Mouse (Mus musculus) adrenal gland, postnatal 25 days (tissue): Measurements from ENCODE around the gene 4930556J24Rik. TPM values are rescaled to one million over a fixed set of nuclear protein-coding genes. Genes with fewer than 3 reads are reported as not detected.
"Not testable (repeated sequence)": the region's sequence is repeated elsewhere in the genome, so short reads cannot be mapped to it uniquely, and the experiment has no call there.

Source experiments
- DNase-seq: peaks from one replicate; pipeline ENCODE4 v3.0.0; 2021; ENCODE audit warnings: mixed read lengths
- total RNA-seq: library from RNA; stranded (reverse); gene quantifications from 2 replicates; pipeline ENCODE4 v1.2.3, GENCODE M21; 2021

The 4930556J24Rik gene
- total RNA-seq, 1 experiment from 2014 or later: not detected

DNA sequence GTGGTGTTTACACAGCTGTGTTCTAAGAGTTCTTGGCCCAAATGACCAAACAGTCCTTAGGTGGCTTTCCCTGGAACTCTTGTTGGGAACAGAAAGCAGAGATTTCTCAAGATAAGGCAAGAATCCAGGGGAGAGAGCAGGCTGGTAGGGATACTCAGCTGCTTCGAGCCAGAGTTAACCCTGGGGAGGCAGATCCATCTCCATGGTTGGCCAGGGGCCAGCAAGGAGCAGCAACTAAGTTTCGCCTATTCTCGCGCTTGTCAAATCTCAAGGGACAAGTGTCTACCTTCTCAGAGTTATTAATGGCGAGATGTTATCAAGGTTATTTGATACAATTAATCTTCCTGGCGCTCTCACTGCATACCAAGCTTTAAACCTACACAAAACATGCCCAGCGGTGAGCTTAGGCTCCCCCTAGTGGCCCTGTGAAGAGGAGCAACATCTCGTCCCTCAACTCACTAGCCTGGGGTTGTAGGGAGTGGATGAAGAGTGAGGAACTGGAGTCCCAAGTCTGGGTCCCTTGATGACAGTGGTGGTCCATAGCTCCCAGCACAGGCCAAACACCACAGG, 55.2 kb downstream of the 4930556J24Rik start:
- peak; percentile 56 for DNase-seq

DNA sequence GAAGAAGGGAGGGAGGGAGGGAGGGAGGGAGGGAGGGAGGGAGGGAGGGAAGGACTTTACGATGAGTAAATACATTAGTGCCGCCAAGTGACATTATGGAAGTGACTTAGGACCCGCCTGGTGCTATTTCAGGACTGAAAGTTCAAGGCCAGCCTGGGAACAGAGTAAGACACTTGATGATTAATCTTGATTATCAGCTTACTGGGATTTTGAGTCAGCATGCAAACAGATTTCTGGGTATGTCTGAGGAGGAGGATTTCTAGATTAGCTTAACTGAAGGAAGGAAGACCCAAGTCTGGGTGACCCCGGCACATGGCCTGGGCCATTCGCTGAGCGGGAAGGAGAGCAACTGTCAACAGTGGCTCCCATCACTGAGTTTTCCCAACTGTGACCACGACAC, 56.1 kb downstream of the 4930556J24Rik start:
- DNase-seq: no peak

DNA sequence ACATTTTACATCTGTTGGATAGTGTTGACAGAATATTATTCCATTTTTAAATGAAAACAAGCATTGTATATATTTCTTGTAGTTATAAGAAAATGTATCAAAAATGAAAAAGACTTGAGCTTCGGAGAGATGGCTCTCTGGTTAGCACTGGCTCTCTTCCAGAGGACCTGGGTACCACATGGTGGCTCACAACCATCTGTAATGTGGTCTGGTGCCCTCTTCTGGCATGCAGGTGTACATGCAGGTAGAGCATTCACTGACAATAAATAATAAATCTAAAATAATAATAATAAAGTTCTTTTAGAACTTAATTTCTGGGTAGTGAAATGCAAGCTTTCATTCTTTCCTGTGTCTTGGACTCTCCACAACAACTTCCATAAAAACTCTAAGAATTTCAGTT, 57.8 kb downstream of the 4930556J24Rik start:
- no peak for DNase-seq

DNA sequence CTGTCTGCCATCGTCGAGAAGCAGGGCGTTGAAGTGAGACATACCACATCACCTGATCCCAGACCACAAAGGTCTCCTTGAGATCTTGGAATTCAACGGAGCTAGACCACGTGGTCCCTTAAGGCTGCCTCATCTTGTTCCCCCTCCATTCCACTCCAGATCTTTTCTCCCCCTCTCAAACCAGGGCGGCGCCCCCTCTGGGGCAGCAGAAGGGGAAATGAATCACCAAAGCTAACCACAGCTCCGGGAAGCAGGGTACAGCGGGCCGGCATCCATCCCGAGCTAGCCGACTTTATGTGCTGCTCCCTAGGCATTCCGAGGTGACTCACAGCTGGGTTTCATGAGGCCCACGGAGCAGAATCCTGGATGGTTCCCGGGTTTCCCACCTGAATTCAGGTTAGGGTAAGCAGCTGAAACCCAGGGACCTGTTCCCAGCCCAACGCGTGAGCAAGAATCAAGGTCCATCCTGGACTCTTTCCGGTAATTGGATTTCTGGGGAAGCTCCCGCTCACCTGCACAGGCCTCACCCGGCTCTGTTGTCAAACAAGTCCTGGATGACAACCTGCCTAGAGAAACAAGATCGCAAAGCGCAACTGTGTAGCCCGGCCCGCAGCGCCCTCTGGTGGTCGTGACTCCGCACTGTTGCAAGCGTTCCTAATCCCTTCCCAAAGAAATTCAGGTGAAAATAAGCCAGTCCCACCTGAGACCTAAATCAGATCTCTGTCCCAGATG, 62.3 kb downstream of the 4930556J24Rik start, which contains the start of gene Slc35e4:
Gene Slc35e4, minus strand, starts transcription at position 556 of the 732 bp plus-strand sequence.
- peak; percentile 91 for DNase-seq

DNA sequence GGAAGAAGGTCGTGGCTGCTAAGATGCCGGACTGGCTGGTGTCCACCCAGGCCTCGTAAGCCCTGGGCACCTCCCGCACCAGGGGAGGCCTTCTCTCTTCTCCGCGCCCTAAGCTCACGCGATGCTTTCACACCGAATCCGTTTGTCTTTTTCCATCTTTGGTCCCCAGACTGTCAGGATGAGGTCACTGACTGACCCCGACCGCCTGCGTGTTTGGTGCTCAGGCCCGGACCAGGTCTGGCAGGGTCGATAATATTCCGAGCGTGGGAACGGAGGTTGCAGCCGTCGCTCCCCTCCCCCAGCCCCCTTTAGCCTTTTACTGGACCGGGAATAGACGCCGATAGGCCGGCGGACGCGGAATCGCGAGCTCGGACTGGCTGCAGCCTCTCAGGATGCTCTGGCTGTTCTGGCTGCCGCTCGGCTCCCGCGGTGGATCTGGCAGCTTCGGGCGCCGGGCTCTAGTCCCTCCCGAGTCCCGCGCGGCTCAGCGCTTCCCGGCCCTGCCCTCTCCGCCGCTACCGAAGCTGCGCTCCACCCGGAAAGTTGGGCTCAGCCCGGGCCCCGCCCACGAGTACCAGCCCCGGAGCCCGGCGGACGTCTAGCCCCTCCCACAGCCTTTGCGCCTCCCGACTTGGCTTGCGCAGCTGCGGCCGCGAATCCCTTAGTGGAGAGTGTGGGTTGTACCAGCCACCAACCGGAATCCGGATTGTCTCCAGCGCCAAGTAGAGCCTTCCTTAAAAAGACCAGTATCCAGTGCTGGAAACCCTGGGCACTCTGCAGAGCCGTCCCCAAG, 63.1 kb downstream of the 4930556J24Rik start:
- peak; percentile 96 for DNase-seq

DNA sequence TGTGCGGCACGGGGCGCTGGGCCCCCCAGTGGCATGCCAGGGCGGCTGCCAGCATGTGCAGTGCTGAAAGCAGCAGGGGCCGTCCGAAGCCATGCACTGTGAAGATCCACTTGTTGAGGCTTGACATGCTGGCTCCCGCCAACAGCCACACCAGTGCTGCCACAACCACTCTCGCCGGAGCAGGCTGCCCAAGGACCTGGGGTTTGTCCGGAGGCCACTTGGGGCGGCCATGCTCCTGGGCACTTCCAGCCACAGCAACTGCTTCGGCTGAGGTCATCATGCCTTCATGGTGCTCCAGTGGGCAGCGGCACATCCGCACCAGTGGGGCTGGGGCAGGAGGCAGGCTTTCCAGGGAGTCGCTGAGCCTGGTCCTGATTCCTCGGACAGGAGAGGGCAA, 63.7 kb downstream of the 4930556J24Rik start:
- peak; percentile 45 for DNase-seq

DNA sequence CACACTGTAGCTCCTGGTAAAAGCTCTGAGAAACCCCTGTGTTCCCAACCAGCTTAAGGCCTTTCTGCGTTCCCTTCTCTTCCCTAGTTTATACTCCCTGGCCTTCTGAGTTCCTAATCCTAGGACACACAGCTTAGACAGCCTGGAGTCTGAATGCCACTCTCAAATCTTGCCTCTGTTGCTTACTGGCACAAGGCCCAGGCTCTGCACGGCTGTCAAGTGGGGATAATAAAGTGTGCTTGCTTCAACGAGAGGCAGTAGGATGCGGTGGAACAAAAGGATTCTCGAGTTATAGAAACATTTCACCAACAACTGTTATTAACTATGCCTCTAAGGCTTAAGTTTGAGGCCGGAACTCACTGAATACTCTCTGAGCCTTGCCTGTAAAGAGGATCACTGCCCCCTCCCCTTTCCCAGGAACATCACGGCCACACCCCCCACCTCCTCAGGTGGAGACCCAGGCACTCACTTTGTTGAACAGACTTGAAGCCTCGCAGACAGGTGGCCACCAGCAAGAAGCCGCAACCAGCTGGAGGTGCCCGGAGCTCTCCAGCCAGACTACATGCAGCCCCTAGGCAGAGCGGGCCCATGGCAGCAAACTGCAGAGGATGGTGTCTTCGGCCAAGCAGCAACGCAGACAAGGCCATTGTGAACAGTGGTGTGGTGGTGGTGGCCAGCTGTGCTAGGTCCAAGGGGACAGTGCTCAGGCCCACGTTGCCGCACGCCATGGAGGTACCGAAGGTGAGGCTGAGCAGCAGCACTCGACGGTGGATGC, 64.3 kb downstream of the 4930556J24Rik start:
- peak; percentile 60 for DNase-seq

DNA sequence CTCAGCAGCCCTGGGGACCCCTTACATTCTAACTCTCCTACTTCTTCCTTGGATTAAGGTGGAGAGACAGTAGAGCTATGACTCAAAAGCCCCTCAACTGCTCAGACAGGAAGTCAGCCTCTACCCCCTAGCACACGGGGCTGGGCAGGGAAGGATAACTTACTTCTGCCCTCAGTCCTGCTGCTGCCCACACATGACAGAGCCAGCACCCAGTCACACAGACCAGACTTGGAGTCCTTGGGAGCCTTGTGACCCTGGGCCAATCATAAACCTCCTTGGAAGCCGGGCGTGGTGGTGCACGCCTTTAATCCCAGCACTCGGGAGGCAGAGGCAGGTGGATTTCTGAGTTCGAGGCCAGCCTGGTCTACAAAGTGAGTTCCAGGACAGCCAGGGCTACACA, 65.1 kb downstream of the 4930556J24Rik start:
- DNase-seq: not testable (repeated sequence)

DNA sequence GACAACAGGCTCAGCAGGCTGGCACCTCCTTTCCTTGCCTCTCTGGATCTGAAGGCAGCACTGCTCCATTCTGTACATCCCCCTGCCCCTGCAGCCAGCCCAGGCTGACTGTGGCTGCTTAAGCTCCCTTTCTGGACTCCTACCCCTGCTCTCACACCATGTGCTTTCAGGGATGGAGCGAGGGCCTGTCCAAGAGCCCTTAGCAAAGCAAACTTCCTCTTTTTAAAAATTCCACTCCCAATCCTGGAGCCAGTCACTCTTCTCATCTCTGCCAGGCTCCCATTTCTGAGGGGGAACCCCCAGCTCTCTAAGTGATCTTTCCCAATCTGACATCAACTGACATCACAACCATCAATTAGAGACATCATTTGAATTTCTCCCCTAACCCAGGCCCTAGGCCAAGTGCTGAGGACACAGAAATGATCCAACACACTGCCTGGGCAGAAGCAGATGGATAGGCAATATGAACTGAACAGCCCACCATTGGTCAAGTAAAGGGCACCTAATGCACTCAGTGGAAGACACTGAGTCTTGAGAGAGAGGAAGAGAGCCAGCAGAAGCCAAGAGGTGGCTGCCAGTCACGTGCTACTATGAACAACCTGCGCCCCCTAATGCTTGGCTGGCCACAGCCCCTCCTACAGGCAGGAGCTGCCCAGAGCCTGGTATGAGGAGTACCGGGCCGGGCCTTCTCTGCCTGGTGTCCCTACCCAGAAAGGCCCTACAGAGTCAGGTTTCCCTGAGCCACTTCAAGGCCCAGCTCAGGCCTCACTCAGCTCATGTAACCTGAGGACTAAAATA, 65.9 kb downstream of the 4930556J24Rik start:
- no peak for DNase-seq

DNA sequence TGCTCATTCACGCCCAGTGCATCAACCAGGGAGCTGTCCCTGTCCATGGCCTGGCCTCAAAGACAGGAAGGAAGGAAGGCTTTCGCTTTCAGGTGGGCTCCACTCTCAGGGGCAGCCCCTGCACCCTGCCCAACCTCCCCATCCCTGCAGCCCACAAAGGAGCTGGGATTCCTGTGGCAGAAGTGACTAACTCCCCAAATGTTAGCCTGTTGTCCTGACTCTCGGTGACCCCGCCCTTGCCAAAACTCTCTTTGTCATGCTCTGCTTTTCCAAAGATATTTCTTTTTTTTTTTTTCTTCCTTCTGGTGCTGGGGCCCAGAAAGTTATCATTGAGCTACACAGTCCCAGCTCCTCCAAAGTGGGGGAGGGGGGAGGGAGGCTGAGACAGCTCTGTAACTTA, 67.3 kb downstream of the 4930556J24Rik start:
- no peak for DNase-seq

DNA sequence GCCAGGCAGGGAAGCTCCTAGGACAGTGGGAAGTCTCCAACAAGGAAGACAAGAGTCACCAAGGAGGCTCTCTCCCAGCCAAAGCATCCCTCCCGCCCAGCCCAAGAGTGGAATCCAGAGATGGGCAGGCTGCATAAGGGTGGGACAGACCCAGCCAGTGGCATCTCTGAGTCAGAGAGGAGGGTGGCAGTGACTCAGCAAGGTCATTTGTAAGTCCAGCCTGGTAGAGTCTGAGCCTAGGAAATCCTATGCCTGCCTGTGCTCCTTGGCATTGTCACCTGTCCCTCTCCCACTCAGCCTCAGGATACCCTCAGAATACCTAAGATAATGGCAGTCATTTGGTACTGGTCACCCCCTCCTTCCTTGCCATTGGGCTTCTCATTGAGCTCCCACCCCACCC, 71.1 kb downstream of the 4930556J24Rik start:
- DNase-seq: peak; percentile 49

DNA sequence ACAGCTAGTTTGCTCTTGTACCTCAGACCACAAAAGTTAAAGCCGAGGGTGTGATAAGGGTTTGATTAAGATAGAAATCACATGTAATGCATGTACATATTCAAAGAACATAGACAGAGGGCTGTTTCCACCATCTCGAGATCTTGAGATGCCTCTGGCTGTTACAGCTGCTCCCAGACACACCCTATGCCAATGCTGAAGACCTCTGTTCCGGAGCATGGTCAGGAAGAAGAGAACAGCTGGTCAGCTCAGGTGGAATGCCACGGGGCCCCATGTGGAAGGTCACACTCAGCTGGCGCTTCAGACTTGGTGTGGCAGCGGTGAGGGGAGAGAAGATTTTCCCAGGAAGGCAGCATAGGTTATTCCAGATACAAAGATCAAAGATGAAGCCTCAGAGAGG, 71.9 kb downstream of the 4930556J24Rik start:
- DNase-seq: no peak

DNA sequence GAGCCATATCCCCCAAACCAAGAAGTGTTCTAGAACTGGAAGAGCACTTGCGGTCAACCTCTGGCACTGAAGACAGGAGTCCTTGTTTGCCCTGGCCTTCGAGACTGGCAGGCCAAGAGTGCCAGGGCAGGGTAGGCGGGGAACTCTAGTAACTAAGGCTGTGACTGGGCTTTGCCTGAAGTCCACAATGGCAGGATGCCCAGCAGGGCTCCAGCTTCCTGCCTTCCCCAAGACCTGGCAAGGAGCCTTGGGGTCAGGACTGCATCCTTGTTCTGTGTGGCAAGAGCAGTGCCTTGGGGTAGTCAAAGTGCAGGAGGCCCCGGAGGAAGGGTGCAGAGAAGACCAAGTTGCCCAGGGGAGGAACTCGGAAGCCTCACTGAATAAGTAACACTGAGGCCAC, 73.5 kb downstream of the 4930556J24Rik start:
- DNase-seq: peak; percentile 76

DNA sequence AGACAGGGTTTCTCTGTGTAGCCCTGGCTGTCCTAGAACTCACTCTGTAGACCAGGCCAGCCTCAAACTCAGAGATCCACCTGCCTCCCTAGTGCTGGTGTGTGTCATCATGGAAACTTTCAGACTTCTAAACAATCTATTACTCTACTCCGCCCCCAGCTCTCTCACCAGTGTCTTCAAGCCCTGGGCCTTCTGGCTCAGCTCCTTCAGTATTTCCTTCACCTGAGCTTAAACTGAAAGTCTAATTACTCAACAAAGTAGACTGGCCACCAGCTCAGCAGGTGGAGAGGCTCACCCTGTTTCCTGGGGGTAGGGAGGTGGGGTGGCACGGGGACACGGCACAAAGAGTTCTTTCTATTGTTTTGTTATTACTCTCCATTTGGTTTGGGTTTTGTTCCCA, 74.1 kb downstream of the 4930556J24Rik start:
- no peak for DNase-seq

DNA sequence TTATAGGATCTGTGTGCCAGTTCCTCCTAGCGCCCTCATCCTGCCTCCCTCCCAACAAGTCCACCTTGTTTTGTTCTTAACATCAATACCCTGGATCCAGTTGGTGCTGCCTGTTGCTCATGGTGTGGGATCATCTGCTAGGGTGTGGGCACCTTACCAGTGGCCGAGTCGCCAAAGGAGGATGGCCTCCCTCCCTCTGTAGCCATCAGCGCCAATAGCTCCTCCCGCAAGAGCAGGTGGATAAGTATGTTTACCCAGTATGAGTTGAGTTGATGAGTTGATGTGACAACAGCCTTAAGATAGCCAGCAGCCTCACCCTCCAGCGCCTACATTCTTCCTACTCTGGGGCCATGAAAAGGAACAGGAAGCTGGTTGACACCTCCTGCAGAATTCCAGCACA, 76.3 kb downstream of the 4930556J24Rik start:
- no peak for DNase-seq

DNA sequence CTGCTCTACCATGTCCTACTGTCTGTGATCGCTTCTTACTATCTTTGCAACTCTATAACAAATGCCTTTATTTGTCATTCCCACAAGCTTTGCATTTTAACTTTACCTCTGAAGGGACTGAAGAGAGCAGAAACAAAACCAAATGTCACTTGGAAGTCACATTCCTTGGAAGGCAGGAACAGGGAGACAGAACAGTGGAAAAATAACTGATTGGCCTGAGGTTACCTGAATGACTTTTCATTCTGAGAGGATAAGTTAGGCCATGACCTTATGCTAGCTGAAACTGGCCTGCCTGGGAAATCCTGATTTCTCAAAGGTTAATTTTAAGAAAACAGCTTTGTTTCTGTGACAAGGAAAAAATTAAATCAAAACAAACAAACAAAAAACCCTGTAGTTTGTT, 80.6 kb downstream of the 4930556J24Rik start:
- no peak for DNase-seq

DNA sequence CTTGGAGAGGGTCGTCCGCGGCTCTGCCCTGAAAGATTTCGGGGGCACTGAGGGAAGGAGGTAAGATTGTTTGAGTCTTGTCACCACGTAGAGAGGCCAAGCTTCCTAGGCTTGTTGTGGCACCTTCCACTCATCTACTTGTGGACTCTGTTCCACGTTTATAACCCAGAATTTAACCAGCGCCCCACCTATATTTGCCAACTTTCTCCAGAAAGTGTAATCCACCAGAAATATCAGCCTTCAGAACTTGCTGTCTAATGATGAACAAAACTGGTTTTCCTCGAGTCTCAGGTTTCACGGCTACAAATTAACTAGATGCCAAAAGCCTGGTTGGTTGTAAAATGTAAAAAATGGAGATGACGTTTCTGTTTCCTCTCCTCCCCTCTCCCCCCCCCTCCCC, 81.1 kb downstream of the 4930556J24Rik start:
- DNase-seq: no peak

DNA sequence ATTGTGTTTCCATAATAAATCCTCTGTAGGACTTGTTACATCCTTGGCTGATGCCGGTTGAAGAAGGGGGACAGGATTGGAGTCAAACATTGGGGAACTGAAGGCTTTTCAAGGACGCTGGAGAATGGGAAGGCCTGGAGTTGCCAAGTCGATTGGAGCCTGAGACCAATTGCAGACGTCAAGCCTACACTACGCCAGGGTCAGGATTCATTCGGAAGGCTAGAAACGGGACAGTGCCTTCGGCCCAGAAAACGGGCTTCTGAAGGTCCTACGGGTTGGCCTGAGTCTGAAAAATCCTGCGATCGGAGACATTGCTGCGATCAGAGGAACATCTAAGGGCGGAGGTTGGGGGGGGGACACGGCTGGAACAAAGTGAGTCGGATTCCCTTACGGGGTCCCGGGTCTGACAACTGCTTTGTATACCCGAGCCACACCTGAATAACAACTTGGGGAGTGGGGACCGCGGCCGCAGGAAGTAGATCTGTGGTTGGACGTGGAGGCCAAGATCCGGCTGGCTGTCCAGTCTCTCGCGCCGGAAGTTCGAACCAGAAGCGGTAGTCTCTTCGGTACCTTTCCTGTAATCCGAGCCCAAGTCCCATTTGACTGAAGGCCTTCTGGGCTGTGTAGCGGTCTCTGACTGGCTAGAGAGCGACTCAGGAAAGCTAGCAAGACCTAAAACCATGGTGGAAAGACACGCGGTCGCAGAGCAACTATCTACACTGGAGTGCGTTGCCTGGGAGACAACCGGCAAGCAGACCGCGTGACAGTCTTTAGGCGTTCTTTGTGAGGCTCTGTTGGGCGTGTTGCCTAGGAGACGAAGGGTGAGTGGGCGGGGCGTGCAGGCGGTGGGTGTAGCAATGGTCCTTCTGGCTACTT, 81.9 kb downstream of the 4930556J24Rik start, which contains the start of the genes 4921536K21Rik and Dusp18:
Gene 4921536K21Rik, minus strand, starts transcription at position 693 of the 876 bp plus-strand sequence.
Gene Dusp18, plus strand, starts transcription at position 835 of the 876 bp plus-strand sequence.
- peak; percentile 93 for DNase-seq

DNA sequence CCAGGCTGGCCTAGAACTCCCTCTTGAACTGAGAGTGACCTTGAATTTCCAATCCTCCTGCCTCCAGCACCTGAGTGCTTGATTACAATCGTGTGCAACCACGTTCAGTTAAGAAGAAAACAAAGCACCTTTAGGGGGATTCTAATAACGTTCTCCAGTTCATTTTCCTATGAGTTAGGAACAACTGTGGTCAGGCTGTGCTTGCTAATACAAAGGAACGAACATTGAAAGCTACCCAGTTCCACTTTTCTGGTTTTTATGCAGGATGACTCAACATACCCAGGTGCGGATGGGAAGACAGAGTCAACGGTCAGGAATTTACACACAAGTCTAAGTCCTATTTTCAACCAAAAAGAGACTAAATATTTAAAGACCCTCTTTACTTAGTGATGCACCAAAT, 82.6 kb downstream of the 4930556J24Rik start:
- no peak for DNase-seq
